Mouse (Mus musculus): Measurements from ENCODE around the gene Proser2. TPM values are rescaled to one million over a fixed set of nuclear protein-coding genes. Genes with fewer than 3 reads are reported as not detected.

Proser2 gene
- polyA plus RNA-seq (2016; fragmentation: Nextera tagmentation; extraction: Ambion mirVana): 7.0 and 8.1 TPM in 2 replicates

DNA sequence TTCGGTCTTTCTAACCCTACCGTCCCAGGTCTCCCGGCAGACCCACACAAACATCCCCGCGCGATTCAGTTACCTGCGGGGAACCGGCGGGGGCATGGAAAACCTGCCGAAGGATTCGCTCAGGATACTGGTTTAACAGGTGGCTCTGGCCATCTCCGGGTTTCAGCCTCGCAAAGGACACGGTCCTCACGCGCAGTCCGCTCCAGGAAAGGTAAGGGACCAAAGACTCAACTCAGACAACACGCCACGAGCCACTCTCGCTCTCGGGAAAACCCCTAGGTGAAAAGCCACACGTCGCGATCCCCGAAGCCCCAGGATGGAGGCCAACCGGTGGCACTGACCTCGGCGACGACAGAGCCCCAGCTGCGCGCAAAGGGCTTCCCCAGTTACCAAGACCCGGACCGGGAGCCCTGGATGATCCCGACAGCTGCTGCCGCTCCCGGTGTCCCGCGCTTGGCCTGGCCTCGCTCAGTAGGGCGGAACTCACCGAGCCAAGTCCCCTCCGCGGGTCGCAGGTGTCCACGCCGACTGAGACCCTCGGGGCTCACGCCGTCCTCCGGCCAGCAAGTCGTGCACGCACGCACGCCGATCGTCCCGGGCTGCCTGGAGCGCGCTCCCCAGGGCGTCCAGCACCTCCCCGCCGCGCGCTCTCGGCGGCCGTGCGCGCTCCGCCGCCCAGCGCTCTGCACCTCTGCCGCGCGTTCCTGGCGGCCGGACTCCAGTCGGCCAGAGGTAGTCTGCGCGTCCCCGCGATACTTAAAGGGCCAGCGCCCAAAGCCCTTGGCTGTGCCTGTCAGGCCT lies at the start of gene Proser2:
Gene Proser2 (minus strand): TSS at position 657 of the 801 bp plus-strand sequence.
- Histone ChIP-seq H3K4me3 (peak within 1 kb of the TSS; percentile 63), H3K9me3 (replicated peaks) (no peaks in the 10 kb centered on the region), H3K4me1 (peaks cover 23% of the 10 kb centered on the region), H3K9ac (peak within 1 kb of the TSS; percentile 62), H3K4me2 (peak within 1 kb of the TSS; percentile 82), H3K36me3 (no peaks in the 10 kb centered on the region), H3K27me3 (replicated peaks) (peaks cover 69% of the 10 kb centered on the region), H3K27ac (no peak within 1 kb of the TSS)
- WGBS (ENCODE audit: insufficient replicate concordance): under 1% methylated on average over 83 of the region's 83 CpGs
- peak; percentile 84 for ATAC-seq

GRCm38 (mm10) chr2:6179749-6180117 lies 49.7 kb upstream of the Proser2 start:
- ATAC-seq: no peak
- Histone ChIP-seq H3K27me3 (replicated peaks) (peaks cover 11% of the 10 kb centered on the region), H3K27ac (no peak overlapping the region), H3K9me3 (replicated peaks) (0 out of 2 replicates have a peak, but pooled peaks cover 3% of the 10 kb centered on the region), H3K4me2 (no peak overlapping the region), H3K4me1 (no peaks in the 10 kb centered on the region), H3K9ac (no peak overlapping the region), H3K36me3 (no peaks in the 10 kb centered on the region), H3K4me3 (no peak overlapping the region)
- WGBS (ENCODE audit: insufficient replicate concordance): 64% methylated on average over 1 of the region's 1 CpGs

- Histone ChIP-seq H3K4me3 (no peak overlapping the region), H3K4me1 (no peaks in the 10 kb centered on the region), H3K4me2 (no peak overlapping the region), H3K27ac (no peak overlapping the region), H3K27me3 (replicated peaks) (peaks cover 11% of the 10 kb centered on the region), H3K9ac (no peak overlapping the region), H3K36me3 (no peaks in the 10 kb centered on the region), H3K9me3 (replicated peaks) (no peaks in the 10 kb centered on the region)
- WGBS (ENCODE audit: insufficient replicate concordance): 78% methylated on average over 16 of the region's 16 CpGs
- no peak for ATAC-seq
Observed at GRCm38 (mm10) chr2:6178901-6179748, 49.1 kb upstream of the Proser2 start.

- no peaks in the 10 kb centered on the region for H3K4me1 ChIP-seq
- no peak for ATAC-seq
- H3K9ac ChIP-seq: no peak overlapping the region
- H3K9me3 ChIP-seq (replicated peaks): no peaks in the 10 kb centered on the region
- no peak overlapping the region for H3K4me2 ChIP-seq
- 56% methylated on average over 3 of the region's 3 CpGs for WGBS (ENCODE audit: insufficient replicate concordance)
- H3K4me3 ChIP-seq: no peak overlapping the region
- H3K27me3 ChIP-seq (replicated peaks): peaks cover 8% of the 10 kb centered on the region
- H3K36me3 ChIP-seq: no peaks in the 10 kb centered on the region
- H3K27ac ChIP-seq: no peak overlapping the region
Observed at GRCm38 (mm10) chr2:6173013-6173412, 43.0 kb upstream of the Proser2 start.

DNA sequence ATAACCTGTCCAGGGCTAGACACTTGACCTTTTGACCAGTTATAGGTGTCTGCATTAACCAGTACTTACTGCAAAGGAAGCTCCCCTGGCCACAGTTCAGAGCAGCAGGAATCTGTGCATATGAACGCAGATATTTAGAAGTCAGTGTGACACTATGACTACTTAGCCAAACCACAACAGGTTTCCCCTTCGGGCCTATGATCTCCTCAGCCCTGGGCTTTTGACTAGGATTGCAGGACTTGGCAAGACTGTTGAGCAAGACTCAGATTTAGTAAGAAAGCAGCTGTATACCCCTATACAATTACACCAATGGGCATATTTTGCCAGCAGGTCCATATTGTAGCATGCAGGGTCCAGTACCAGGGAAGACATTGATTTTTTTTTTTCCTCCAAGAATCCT lies 38.5 kb upstream of the Proser2 start:
- H3K4me3 ChIP-seq: no peak overlapping the region
- H3K9ac ChIP-seq: no peak overlapping the region
- H3K9me3 ChIP-seq (replicated peaks): no peaks in the 10 kb centered on the region
- H3K36me3 ChIP-seq: no peaks in the 10 kb centered on the region
- no peak overlapping the region for H3K27ac ChIP-seq
- no peaks in the 10 kb centered on the region for H3K4me1 ChIP-seq
- no peak for ATAC-seq
- no peaks in the 10 kb centered on the region; the same call in 1 of the 2 replicates for H3K27me3 ChIP-seq (replicated peaks)
- no peak overlapping the region for H3K4me2 ChIP-seq
- WGBS (ENCODE audit: insufficient replicate concordance): 61% methylated on average over 2 of the region's 2 CpGs

GRCm38 (mm10) chr2:6167843-6168558 lies 38.0 kb upstream of the Proser2 start:
- WGBS (ENCODE audit: insufficient replicate concordance): 17% methylated on average over 5 of the region's 5 CpGs
- Histone ChIP-seq H3K4me1 (peaks cover 3% of the 10 kb centered on the region; the same call in 1 of the 2 replicates), H3K4me2 (no peak overlapping the region), H3K9me3 (replicated peaks) (no peaks in the 10 kb centered on the region), H3K4me3 (no peak overlapping the region), H3K9ac (no peak overlapping the region), H3K27me3 (replicated peaks) (no peaks in the 10 kb centered on the region; the same call in 1 of the 2 replicates), H3K27ac (no peak overlapping the region), H3K36me3 (no peaks in the 10 kb centered on the region)
- no peak; the same call in 1 of the 2 replicates for ATAC-seq

GRCm38 (mm10) chr2:6165771-6166170 lies 35.8 kb upstream of the Proser2 start:
- peaks cover 11% of the 10 kb centered on the region; the same call in 1 of the 2 replicates for H3K4me1 ChIP-seq
- no peak overlapping the region for H3K9ac ChIP-seq
- no peaks in the 10 kb centered on the region for H3K9me3 ChIP-seq (replicated peaks)
- no peak overlapping the region for H3K27ac ChIP-seq
- no peak overlapping the region for H3K4me2 ChIP-seq
- no peaks in the 10 kb centered on the region for H3K36me3 ChIP-seq
- ATAC-seq: no peak
- H3K27me3 ChIP-seq (replicated peaks): no peaks in the 10 kb centered on the region; the same call in 1 of the 2 replicates
- 57% methylated on average over 6 of the region's 6 CpGs for WGBS (ENCODE audit: insufficient replicate concordance)
- H3K4me3 ChIP-seq: no peak overlapping the region

- no peaks in the 10 kb centered on the region for H3K9me3 ChIP-seq (replicated peaks)
- H3K4me2 ChIP-seq: no peak overlapping the region
- no peak overlapping the region for H3K27ac ChIP-seq
- H3K27me3 ChIP-seq (replicated peaks): no peaks in the 10 kb centered on the region; the same call in 1 of the 2 replicates
- no peak overlapping the region for H3K9ac ChIP-seq
- no peaks in the 10 kb centered on the region for H3K36me3 ChIP-seq
- 68% methylated on average over 16 of the region's 16 CpGs for WGBS (ENCODE audit: insufficient replicate concordance)
- H3K4me1 ChIP-seq: peaks cover 21% of the 10 kb centered on the region
- H3K4me3 ChIP-seq: no peak overlapping the region
- no peak for ATAC-seq
Observed at GRCm38 (mm10) chr2:6164606-6165290, 34.7 kb upstream of the Proser2 start.

DNA sequence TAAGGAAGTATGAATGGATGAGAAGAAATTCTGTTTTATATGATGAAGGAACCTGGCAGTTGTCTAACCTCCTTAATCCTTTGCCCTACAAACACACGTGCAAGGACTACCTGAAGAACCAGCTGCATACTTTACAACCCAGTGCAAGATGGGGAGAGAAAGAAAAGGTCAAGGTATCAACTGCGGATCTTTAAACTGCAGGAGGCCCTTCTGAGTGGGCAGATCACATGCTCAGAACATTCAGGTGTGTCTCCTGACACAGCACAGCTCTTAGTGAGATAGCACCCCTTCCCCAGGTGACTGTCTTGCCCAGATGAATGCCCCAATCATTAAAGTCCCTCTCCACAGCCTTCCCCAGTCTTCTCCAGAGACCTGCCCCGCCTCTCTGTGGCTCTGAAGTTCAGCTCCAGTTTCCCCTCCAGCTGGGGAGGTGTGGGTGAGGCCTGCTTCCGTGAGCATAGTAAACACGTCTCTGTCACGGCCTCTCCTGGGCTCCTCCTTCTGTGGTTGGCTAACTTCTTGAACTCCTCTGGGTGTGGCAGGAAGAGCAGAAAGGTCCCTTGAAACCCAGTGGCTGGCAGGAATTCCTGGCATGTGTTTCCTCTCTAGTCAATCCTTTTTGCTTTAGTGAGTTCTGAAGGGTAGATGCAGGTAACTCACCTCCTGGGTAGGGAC lies 32.5 kb upstream of the Proser2 start:
- no peak overlapping the region for H3K9ac ChIP-seq
- no peaks in the 10 kb centered on the region for H3K9me3 ChIP-seq (replicated peaks)
- ATAC-seq: peak; percentile 30; the same call in 1 of the 2 replicates
- H3K4me2 ChIP-seq: no peak overlapping the region
- no peaks in the 10 kb centered on the region for H3K36me3 ChIP-seq
- WGBS (ENCODE audit: insufficient replicate concordance): 24% methylated on average over 6 of the region's 6 CpGs
- no peak overlapping the region for H3K27ac ChIP-seq
- H3K4me1 ChIP-seq: peaks cover 29% of the 10 kb centered on the region
- no peak overlapping the region for H3K4me3 ChIP-seq
- no peaks in the 10 kb centered on the region; the same call in 1 of the 2 replicates for H3K27me3 ChIP-seq (replicated peaks)

- Histone ChIP-seq H3K27ac (no peak overlapping the region), H3K27me3 (replicated peaks) (no peaks in the 10 kb centered on the region), H3K9me3 (replicated peaks) (no peaks in the 10 kb centered on the region), H3K36me3 (no peaks in the 10 kb centered on the region), H3K9ac (no peak overlapping the region), H3K4me1 (peaks cover 29% of the 10 kb centered on the region), H3K4me2 (no peak overlapping the region), H3K4me3 (no peak overlapping the region)
- ATAC-seq: peak; percentile 56
- 8% methylated on average over 2 of the region's 2 CpGs for WGBS (ENCODE audit: insufficient replicate concordance)
Observed at GRCm38 (mm10) chr2:6159735-6160134, 29.7 kb upstream of the Proser2 start.

- ATAC-seq: 0 out of 2 replicates have a peak, but pooled peaks have one; percentile 35
- Histone ChIP-seq H3K4me3 (no peak overlapping the region), H3K27ac (peak overlapping the region; percentile 57; the same call in 1 of the 2 replicates), H3K4me2 (no peak overlapping the region), H3K27me3 (replicated peaks) (no peaks in the 10 kb centered on the region), H3K4me1 (peaks cover 29% of the 10 kb centered on the region), H3K9me3 (replicated peaks) (no peaks in the 10 kb centered on the region), H3K36me3 (no peaks in the 10 kb centered on the region), H3K9ac (no peak overlapping the region)
- 65% methylated on average over 9 of the region's 9 CpGs for WGBS (ENCODE audit: insufficient replicate concordance)
Observed at GRCm38 (mm10) chr2:6159219-6159618, 29.2 kb upstream of the Proser2 start.

All from liver, embryonic 12.5 days (tissue).